Mouse (Mus musculus): ENCODE measurements at regions not wholly inside any gene's neighbourhood (a gene's known extent, or its start where the extent isn't known, plus 50 kb on each side); places are given as distances from the start of the nearest gene placed in this dataset.

GRCm38 (mm10) chr3:129386522-129386921, 54.0 kb upstream of the Enpep start:
- DNase-seq, result no peak

- DNase-seq, result peak; percentile 9 to 11
These were observed 58.0 kb upstream of the Enpep start for GRCm38 (mm10) chr3:129390506-129390905.

- DNase-seq, result peak; percentile 15
These were observed 59.6 kb upstream of the Enpep start for GRCm38 (mm10) chr3:129391888-129392813.

- DNase-seq, result no peak
These were observed 60.6 kb upstream of the Enpep start for GRCm38 (mm10) chr3:129392814-129393804.

DNA sequence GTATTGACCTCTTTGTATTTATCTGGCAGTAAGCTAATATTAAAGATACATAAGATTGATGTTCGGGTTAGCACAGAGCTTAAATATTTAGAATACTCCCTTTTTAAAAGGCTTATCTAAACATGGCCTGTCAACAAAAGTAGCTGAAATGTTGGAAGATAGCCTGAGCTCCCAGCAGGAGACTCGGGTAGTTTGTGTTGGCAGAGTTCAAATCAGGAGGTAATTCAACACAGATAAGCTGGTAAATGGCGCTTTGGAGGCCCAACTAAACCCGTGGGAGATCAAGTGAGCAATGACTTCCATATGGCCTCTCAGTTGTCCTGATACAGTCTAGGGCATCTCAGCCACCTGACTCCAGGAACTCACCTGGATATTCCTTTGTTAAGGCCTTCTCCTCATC, 65.0 kb upstream of the Enpep start:
- DNase-seq, result peak; percentile 40 to 66

DNA sequence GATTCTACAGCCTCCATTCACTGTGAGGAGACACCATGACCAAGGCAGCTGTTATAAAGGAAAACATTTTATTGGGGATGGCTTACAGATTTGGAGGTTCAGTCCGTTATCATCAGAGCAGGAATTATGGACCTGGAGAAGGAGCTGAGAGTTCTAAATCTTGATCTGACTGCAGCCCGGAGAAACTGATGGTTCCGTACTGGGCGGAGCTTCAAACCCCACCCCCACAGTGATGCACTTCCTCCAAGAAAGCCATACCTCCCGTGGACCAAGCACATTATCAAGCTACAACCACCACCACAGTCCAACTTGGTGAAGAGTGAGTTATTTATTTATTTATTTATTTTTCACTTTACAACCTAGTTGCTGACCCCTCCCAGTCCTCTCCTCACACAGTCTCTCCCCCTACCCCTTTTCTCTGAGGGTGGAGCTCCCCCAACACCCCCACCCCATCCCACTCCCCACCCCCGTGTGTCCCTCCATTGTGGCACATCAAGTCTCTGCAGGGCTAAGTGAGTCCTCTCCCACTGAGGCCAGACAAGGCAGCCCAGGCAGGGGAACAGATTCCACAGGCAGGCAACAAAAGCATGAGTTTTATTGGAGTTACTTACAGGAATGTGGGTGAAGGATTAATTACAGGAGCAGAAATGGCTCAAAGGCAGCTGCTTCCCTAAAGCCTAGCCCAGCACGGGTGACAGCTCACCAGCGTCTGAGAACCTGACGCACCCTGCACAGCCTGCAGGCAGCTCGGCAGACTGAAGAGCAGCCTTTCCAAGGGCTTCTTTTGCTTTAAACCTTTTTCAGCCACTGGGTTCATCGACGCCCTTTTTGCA, 67.8 kb upstream of the Enpep start:
- no peak for DNase-seq

DNA sequence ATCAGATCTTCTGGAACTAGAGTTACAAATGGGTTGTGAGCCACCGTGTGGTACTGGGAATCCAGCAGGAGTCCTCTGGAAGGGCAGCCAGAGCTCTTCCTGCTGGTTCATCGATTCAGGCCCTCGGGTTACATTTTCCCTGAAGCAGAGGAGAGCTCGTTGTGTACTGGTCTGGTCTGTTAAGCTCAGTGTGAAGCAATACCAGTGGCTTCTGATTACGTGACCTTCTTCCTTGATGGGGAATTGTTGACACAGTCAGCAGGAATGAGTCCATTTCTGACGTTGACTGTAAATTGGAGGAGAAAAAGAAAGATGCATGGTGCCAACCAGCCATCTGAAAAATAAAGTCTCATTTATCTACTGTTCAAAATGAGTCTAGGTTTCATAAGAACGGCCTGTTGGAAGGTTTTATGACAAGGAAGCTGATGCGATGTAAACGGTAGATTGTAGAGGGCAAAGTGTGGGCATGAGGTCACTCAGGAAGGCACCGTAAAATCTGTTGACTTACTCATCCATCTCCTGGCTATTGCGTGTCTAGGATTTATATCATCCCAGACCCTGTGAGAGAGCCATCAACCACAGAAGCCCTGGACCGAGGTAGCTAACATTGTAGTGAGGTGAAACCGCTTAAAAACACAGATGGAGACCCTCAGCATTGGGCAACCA, 79.0 kb upstream of the Enpep start:
- no peak for DNase-seq

GRCm38 (mm10) chr3:129412126-129412960, 79.8 kb upstream of the Enpep start:
- no peak for DNase-seq

DNA sequence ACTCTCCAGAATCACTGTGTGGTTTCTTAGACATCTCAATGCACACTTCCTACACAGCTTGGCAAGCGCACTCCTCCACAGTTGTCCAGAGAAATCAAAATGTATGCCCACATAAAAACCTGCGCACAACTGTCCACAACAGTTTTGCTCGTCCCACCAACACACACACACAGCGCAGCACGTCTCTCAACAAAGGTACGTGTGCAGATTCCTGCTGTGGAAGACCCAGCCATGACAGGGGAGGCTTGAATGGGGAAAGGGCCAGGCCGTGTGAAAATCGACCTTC, 80.4 kb upstream of the Enpep start:
- no peak for DNase-seq

DNA sequence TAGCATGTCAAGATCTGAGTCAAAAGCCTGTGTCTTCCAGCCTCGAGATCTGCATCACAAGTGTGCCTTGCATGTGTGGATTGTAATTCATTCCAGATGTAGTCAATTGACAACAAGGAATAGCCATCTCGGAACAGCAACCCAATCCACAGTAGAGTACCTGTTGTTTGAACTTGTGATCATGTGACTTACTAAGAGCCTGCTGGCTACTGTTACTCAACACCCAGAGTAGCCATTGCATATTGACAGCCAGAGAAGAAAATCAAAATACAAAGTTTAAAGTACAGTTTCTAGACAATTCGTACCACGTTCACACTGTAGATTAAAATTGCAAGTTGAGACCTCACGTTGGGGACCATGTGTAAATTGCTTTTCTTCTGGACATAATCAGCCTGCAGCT, 83.1 kb upstream of the Enpep start:
- DNase-seq, result no peak

GRCm38 (mm10) chr3:129416337-129416736, 83.8 kb upstream of the Enpep start:
- no peak for DNase-seq

DNA sequence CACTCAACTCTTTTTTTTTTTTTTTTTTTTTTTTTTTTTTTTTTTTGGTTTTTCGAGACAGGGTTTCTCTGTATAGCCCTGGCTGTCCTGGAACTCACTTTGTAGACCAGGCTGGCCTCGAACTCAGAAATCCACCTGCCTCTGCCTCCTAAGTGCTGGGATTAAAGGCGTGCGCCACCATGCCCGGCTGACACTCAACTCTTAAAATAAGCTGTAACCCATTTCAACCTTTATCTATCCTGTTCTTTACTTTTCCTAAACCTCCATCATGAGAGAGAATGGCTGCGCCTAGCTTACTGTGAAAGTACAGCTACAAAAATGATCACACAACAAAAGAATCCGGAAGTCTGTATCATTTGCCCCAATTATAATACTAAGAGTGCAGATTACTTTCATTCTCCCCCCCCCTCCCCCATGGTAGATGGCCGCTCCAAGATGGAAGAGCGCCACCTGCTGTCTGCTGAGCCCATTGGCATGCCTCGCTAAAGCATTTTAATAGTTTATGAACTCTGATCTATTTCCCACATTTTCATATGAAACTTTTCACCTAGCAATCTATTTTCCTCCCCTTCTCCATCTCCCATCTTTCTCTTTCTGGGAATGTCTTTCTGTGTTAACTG, 89.2 kb upstream of the Enpep start:
- DNase-seq, result peak; percentile 58 to 68

DNA sequence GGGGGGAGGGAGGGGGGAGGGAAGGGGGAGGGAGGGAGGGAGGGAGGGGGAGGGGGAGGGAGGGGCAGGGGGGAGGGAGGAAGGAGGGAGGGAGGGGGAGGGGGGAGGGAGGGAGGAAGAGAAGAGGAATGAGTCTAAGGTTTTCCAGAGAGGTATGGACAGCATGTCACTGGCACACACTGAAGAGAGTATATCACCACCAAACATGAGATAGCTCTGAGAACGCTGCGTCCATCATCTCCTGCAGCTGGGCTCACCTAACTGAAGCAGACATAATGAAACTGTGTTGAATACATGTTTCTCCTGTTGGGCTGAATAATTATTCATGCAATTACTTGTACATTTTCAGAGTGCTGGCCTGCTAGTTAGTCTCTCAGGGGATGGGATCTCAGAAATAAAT, 96.2 kb upstream of the Enpep start:
- DNase-seq, result no peak

DNA sequence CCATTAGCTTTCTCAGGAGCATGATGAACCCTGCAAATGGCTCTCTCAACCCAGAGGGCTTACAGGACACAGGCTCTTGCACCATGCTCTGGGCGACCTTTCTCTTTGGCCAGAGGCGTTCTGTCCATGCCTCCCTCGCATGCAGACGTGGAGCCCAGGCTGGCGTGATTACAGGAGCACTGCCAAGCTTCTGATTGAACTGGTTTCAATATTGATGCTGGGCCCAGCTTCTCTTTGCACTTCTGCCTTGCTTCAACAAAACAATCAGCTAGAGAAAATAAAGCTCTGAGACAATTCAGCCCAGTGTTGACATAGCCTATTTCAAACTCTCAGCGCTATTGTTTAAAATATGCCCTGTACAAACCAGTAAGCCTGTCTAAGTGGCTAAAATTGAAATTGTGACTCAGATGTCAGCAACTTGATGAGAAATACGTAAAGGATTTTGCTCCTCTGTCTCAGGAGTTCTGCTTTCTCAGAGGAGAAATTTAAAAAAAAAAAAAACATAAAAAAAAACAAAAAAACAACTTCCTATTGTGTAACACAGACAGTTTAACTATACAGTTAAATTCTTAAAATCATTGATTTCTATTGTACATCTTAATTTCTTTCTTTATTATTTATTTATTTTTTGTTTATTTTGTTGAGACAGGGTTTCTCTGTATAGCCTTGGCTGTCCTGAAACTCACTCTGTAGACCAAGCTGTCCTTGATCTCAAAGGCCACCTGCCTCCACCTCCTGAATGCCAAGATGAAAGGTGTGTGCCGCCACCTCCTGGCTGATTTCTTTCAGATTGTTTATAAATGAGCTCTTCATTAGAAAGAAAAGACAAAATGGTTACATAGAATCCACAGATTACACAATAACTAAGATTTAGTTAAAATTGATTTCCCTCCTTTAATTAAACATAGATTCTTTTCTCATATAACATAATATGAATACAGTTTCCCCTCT, 96.9 kb upstream of the Enpep start:
- DNase-seq, result peak; percentile 75 to 76

DNA sequence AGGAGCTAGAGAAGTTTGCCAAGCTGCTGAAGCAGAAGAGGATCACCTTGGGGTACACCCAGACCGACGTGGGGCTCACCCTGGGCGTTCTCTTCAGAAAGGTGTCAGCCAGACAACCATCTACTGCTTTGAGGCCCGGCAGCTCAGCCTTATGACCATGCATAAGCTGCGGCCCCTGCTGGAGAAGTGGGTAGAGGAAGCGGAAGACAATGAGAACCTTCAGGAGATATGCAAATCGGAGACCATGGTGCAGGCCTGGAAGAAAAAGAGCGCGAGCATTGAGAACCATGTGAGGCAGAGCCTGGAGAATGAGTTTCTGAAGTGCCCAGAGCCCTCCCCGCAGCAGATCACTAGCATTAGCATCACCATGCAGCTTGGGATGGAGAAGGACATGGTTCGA, 98.1 kb upstream of the Elovl6 start:
- DNase-seq, result peak in 1 of 2 experiments; percentile 7

GRCm38 (mm10) chr3:129437687-129438086, 94.5 kb upstream of the Elovl6 start:
- no peak for DNase-seq

DNA sequence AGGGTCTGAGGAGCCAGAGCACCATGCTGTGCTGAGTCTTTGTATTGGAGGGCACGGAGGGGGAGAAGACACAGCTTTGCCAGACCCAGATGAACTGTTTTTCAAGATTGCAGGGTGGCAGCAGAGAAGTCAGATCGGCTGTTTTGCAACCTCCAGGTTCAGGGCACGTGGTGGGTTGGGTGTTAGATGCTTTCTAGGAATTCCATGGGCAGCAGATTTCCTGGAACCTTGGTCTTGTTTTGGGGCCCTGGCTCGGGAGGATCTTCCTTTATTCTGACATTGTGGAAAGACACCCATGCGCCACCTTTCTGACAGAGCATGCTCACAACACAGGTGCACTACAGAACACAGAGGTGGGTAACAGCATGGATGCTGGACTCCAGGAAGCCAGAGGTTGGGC, 89.4 kb upstream of the Elovl6 start:
- DNase-seq, result no peak

DNA sequence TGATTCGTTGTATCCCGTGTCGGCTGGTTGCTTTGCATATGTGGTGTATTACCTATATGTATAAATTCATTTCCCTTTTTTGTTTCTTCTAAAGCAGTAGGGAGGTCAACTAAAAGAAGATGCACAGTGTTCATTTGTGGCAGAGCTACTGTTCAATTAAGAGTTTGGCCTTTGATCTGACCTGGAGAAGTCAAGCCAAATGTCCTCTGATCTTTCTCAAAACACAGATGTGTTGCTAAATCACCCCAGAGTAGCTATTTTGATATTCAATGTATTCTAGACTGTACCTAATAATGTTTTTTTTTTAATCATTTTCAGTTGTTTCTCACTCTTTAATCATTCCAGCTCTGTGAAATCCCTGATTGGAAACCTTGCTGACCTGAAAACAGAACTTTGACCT, 87.9 kb upstream of the Elovl6 start:
- DNase-seq, result no peak

- no peak for DNase-seq
These were observed 86.2 kb upstream of the Elovl6 start for GRCm38 (mm10) chr3:129445961-129446360.

- DNase-seq, result no peak
These were observed 82.2 kb upstream of the Elovl6 start for GRCm38 (mm10) chr3:129449928-129450327.

Measured in cerebellum, postnatal 10 days (tissue).